Mouse (Mus musculus): ENCODE measurements around the gene AL731706.1. TPM values are rescaled to one million over a fixed set of nuclear protein-coding genes. Genes with fewer than 3 reads are reported as not detected.

Gene AL731706.1
- 19.5 TPM for polyA plus RNA-seq (2012; fragmentation: generic; extraction: Trizol)

GRCm38 (mm10) chr2:136891068-136891950 is at the start of gene AL731706.1, which contains the start of the genes Slx4ip and Mkks:
AL731706.1 (minus strand) TSS chr2:136891389.
Slx4ip (plus strand) TSS chr2:136891218.
Mkks (minus strand) TSS chr2:136891389.
- Histone ChIP-seq H3K36me3 (ENCODE audit: control insufficient read depth, insufficient read depth) (no peaks in the 10 kb centered on the region), H3ac (ENCODE audit: control insufficient read depth, insufficient read length) (peak within 1 kb of the TSS; percentile 51), H3K79me2 (ENCODE audit: control insufficient read depth, insufficient read depth) (peaks cover 37% of the 10 kb centered on the region), H3K4me3 (peak within 1 kb of the TSS; percentile 38), H3K4me2 (ENCODE audit: low read depth) (peak within 1 kb of the TSS; percentile 86), H3K27me3 (ENCODE audit: control insufficient read depth, insufficient read depth, insufficient read length) (no peaks in the 10 kb centered on the region)
- TF ChIP-seq SRF (IDR thresholded peaks at IDR 0.05; ENCODE audit: control insufficient read depth, insufficient read length, low read depth) = peak; percentile 43
- TF ChIP-seq MYOG (IDR thresholded peaks at IDR 0.05; ENCODE audit: control insufficient read depth in 1 of 3, insufficient read depth in 1 of 3, insufficient read length in 2 of 3, low read depth in 2 of 3) = peak in 1 of 3 experiments; percentile 15
- peak; percentile 86 for TF ChIP-seq POLR2AphosphoS2 (IDR thresholded peaks at IDR 0.05; ENCODE audit: insufficient read length, low read depth)
- TF ChIP-seq REST (IDR thresholded peaks at IDR 0.05; ENCODE audit: insufficient read depth, insufficient read length) = no peak
- TF ChIP-seq MYOD1 (IDR thresholded peaks at IDR 0.05; ENCODE audit: control insufficient read depth in 1 of 3, insufficient read length in 2 of 3, low read depth in 2 of 3) = no peak
- peak; percentile 88 for TF ChIP-seq POLR2A (IDR thresholded peaks at IDR 0.05; ENCODE audit: insufficient read length, low read depth)

- Histone ChIP-seq H3K4me3 (no peak overlapping the region), H3K79me2 (ENCODE audit: control insufficient read depth, insufficient read depth) (no peaks in the 10 kb centered on the region), H3K4me2 (ENCODE audit: low read depth) (no peak overlapping the region), H3ac (ENCODE audit: control insufficient read depth, insufficient read length) (no peak overlapping the region), H3K36me3 (ENCODE audit: control insufficient read depth, insufficient read depth) (no peaks in the 10 kb centered on the region), H3K27me3 (ENCODE audit: control insufficient read depth, insufficient read depth, insufficient read length) (no peaks in the 10 kb centered on the region)
- no peak for TF ChIP-seq MYOG (IDR thresholded peaks at IDR 0.05; ENCODE audit: control insufficient read depth in 1 of 3, insufficient read depth in 1 of 3, insufficient read length in 2 of 3, low read depth in 2 of 3)
- TF ChIP-seq REST (IDR thresholded peaks at IDR 0.05; ENCODE audit: insufficient read depth, insufficient read length) = no peak
- TF ChIP-seq TCF3 (IDR thresholded peaks at IDR 0.05; ENCODE audit: insufficient read length, low read depth) = no peak
- TF ChIP-seq TCF12 (IDR thresholded peaks at IDR 0.05; ENCODE audit: insufficient read depth, poor library complexity, severe bottlenecking) = no peak
- TF ChIP-seq POLR2AphosphoS2 (IDR thresholded peaks at IDR 0.05; ENCODE audit: insufficient read length, low read depth) = no peak
- no peak for TF ChIP-seq MYOD1 (IDR thresholded peaks at IDR 0.05; ENCODE audit: control insufficient read depth in 1 of 3, insufficient read length in 2 of 3, low read depth in 2 of 3)
- TF ChIP-seq MAX (IDR thresholded peaks at IDR 0.05; ENCODE audit: low read depth) = no peak
- no peak for TF ChIP-seq E2F4 (IDR thresholded peaks at IDR 0.05; ENCODE audit: insufficient read depth)
- no peak for TF ChIP-seq CEBPB (IDR thresholded peaks at IDR 0.05; ENCODE audit: insufficient read depth, poor library complexity, severe bottlenecking)
- TF ChIP-seq USF1 (IDR thresholded peaks at IDR 0.05; ENCODE audit: low read depth) = no peak
- no peak for TF ChIP-seq POLR2A (IDR thresholded peaks at IDR 0.05; ENCODE audit: insufficient read length, low read depth)
- no peak for TF ChIP-seq SRF (IDR thresholded peaks at IDR 0.05; ENCODE audit: control insufficient read depth, insufficient read length, low read depth)
Observed at GRCm38 (mm10) chr2:136938249-136938648, 47.1 kb upstream of the AL731706.1 start.

GRCm38 (mm10) chr2:136936391-136937288 is 45.5 kb upstream of the AL731706.1 start:
- TF ChIP-seq E2F4 (IDR thresholded peaks at IDR 0.05; ENCODE audit: insufficient read depth) = no peak
- TF ChIP-seq MAX (IDR thresholded peaks at IDR 0.05; ENCODE audit: low read depth) = no peak
- no peak for TF ChIP-seq USF1 (IDR thresholded peaks at IDR 0.05; ENCODE audit: low read depth)
- Histone ChIP-seq H3K4me2 (ENCODE audit: low read depth) (no peak overlapping the region), H3K27me3 (ENCODE audit: control insufficient read depth, insufficient read depth, insufficient read length) (no peaks in the 10 kb centered on the region), H3K36me3 (ENCODE audit: control insufficient read depth, insufficient read depth) (no peaks in the 10 kb centered on the region), H3ac (ENCODE audit: control insufficient read depth, insufficient read length) (no peak overlapping the region), H3K4me3 (no peak overlapping the region), H3K79me2 (ENCODE audit: control insufficient read depth, insufficient read depth) (no peaks in the 10 kb centered on the region)

GRCm38 (mm10) chr2:136921003-136921408 is 29.8 kb upstream of the AL731706.1 start:
- H3K36me3 ChIP-seq (ENCODE audit: control insufficient read depth, insufficient read depth) = no peaks in the 10 kb centered on the region
- H3K4me3 ChIP-seq = no peak overlapping the region
- H3K79me2 ChIP-seq (ENCODE audit: control insufficient read depth, insufficient read depth) = no peaks in the 10 kb centered on the region
- H3K27me3 ChIP-seq (ENCODE audit: control insufficient read depth, insufficient read depth, insufficient read length) = no peaks in the 10 kb centered on the region
- H3ac ChIP-seq (ENCODE audit: control insufficient read depth, insufficient read length) = no peak overlapping the region
- TF ChIP-seq TCF3 (IDR thresholded peaks at IDR 0.05; ENCODE audit: insufficient read length, low read depth) (no peak), MYOD1 (IDR thresholded peaks at IDR 0.05; ENCODE audit: control insufficient read depth in 1 of 3, insufficient read length in 2 of 3, low read depth in 2 of 3) (peak in 2 of 3 experiments; percentile 47 to 50), POLR2A (IDR thresholded peaks at IDR 0.05; ENCODE audit: insufficient read length, low read depth) (no peak), SRF (IDR thresholded peaks at IDR 0.05; ENCODE audit: control insufficient read depth, insufficient read length, low read depth) (no peak), USF1 (IDR thresholded peaks at IDR 0.05; ENCODE audit: low read depth) (no peak), MYOG (IDR thresholded peaks at IDR 0.05; ENCODE audit: control insufficient read depth in 1 of 3, insufficient read depth in 1 of 3, insufficient read length in 2 of 3, low read depth in 2 of 3) (peak in 1 of 3 experiments; percentile 65), CEBPB (IDR thresholded peaks at IDR 0.05; ENCODE audit: insufficient read depth, poor library complexity, severe bottlenecking) (no peak), E2F4 (IDR thresholded peaks at IDR 0.05; ENCODE audit: insufficient read depth) (no peak), REST (IDR thresholded peaks at IDR 0.05; ENCODE audit: insufficient read depth, insufficient read length) (no peak)
- peak overlapping the region; percentile 83 for H3K4me2 ChIP-seq (ENCODE audit: low read depth)

Data from myocyte (in vitro differentiated cells).